Mouse (Mus musculus) ES-E14 (cell line): ENCODE data around the gene Kcnip3.

Experiments used
- CHD2 ChIP-seq: IDR thresholded peaks from 2 replicates; pipeline ENCODE4 v1.6.1; 2014; ENCODE audit warnings: mild to moderate bottlenecking, low read depth, low read length, inconsistent platforms
- MAFK ChIP-seq: IDR thresholded peaks from 2 replicates; pipeline ENCODE4 v1.6.1; 2014; ENCODE audit warnings: mild to moderate bottlenecking, low read depth, low read length, inconsistent platforms; ENCODE audit not compliant: insufficient read depth

GRCm38 (mm10) chr2:127521172-127522005 lies 505 bp downstream of the Kcnip3 start:
- TF ChIP-seq MAFK: no peak
- TF ChIP-seq CHD2: no peak
